ENCODE assay signal across 8 mouse cellular contexts in genomic region chr11:94137326-94138061, GRCm38 (mm10).
DNase-seq lines count a peak whose midpoint lies in the region; ATAC-seq lines count a peak whose summit lies in the region.

No protein-coding gene starts in this region.

- H3K4me2 ChIP-seq in liver, embryonic 13.5 days = no peak overlapping the region
- no peak overlapping the region for H3K4me2 ChIP-seq in liver, embryonic 12.5 days
- no peak overlapping the region for H3K4me2 ChIP-seq in kidney, embryonic 14.5 days (replicated peaks; ENCODE audit: low read depth, low read length)

- H3K9me3 ChIP-seq in liver, embryonic 13.5 days (replicated peaks) = no peaks in the 10 kb centered on the region
- no peaks in the 10 kb centered on the region for H3K9me3 ChIP-seq in liver, embryonic 12.5 days (replicated peaks)
- no peaks in the 10 kb centered on the region for H3K9me3 ChIP-seq in kidney, embryonic 14.5 days (ENCODE audit: control insufficient read depth, low read length)

- H3K4me1 ChIP-seq in liver, embryonic 13.5 days (replicated peaks) = peaks cover 35% of the 10 kb centered on the region
- H3K4me1 ChIP-seq in liver, embryonic 12.5 days = peaks cover 37% of the 10 kb centered on the region
- H3K4me1 ChIP-seq in kidney, embryonic 14.5 days (ENCODE audit: control insufficient read depth, insufficient read depth, low read length) = peaks cover 26% of the 10 kb centered on the region

- no peaks in the 10 kb centered on the region for H3K36me3 ChIP-seq in liver, embryonic 13.5 days
- no peaks in the 10 kb centered on the region for H3K36me3 ChIP-seq in liver, embryonic 12.5 days
- no peaks in the 10 kb centered on the region for H3K36me3 ChIP-seq in kidney, embryonic 14.5 days (ENCODE audit: control insufficient read depth, insufficient read depth, low read length)

- WGBS in liver, embryonic 13.5 days (ENCODE audit: insufficient replicate concordance) = 74% methylated on average over 14 of the region's 14 CpGs
- 74% methylated on average over 14 of the region's 14 CpGs for WGBS in liver, embryonic 12.5 days (ENCODE audit: insufficient replicate concordance)
- WGBS in kidney, embryonic 14.5 days = 70% methylated on average over 14 of the region's 14 CpGs

- H3K27me3 ChIP-seq in liver, embryonic 13.5 days = no peaks in the 10 kb centered on the region
- H3K27me3 ChIP-seq in liver, embryonic 12.5 days (replicated peaks) = peaks cover 12% of the 10 kb centered on the region; the same call in 1 of the 2 replicates
- no peaks in the 10 kb centered on the region for H3K27me3 ChIP-seq in kidney, embryonic 14.5 days (ENCODE audit: control insufficient read depth, insufficient read depth, low read length)

- no peak for DNase-seq in liver, embryonic 13.5 days
- peak; percentile 95 for DNase-seq in adrenal gland, adult 2 months
- DNase-seq in gastrocnemius, postnatal 25 days = peak; percentile 86
- no peak for DNase-seq in thymus, postnatal 4 days
- DNase-seq in frontal cortex, postnatal 25 days (ENCODE audit: low spot score in 2 of 2) = no peak

- H3K9ac ChIP-seq in liver, embryonic 13.5 days = no peak overlapping the region
- no peak overlapping the region for H3K9ac ChIP-seq in liver, embryonic 12.5 days
- no peak overlapping the region for H3K9ac ChIP-seq in kidney, embryonic 14.5 days (ENCODE audit: low read depth, low read length)

- no peak overlapping the region for H3K4me3 ChIP-seq in liver, embryonic 13.5 days (replicated peaks)
- H3K4me3 ChIP-seq in liver, embryonic 12.5 days = no peak overlapping the region
- no peak overlapping the region for H3K4me3 ChIP-seq in kidney, embryonic 14.5 days (ENCODE audit: low read length)

- ATAC-seq in liver, embryonic 13.5 days (ENCODE audit: low read depth) = 0 out of 2 replicates have a peak, but pooled peaks have one; percentile 7
- no peak for ATAC-seq in liver, embryonic 12.5 days
- no peak for ATAC-seq in kidney, embryonic 14.5 days (ENCODE audit: low FRiP score, low TSS enrichment)
- ATAC-seq in monocyte, adult 5-6 weeks (replicated peaks; ENCODE audit: insufficient number of reproducible peaks, low FRiP score, low TSS enrichment, poor library complexity, severe bottlenecking) = no peak

- no peak overlapping the region for H3K27ac ChIP-seq in liver, embryonic 13.5 days
- H3K27ac ChIP-seq in liver, embryonic 12.5 days = no peak overlapping the region
- H3K27ac ChIP-seq in kidney, embryonic 14.5 days (ENCODE audit: low read depth, low read length) = peak overlapping the region; percentile 49; the same call in 1 of the 2 replicates

Comparison
In these comparisons a context has a peak if more than half of its experiments do, and no peak if none do; other contexts are left out.
1. DNase-seq: peak in adrenal gland, adult 2 months (single experiment) and gastrocnemius, postnatal 25 days (single experiment); none in liver, embryonic 13.5 days (single experiment), thymus, postnatal 4 days (single experiment) and frontal cortex, postnatal 25 days (0 of 2).